Mouse (Mus musculus) kidney, postnatal 10 days (tissue): ENCODE data around the gene Vmn1r103.
"Not testable (repeated sequence)": the region's sequence is repeated elsewhere in the genome, so short reads cannot be mapped to it uniquely, and the experiment has no call there.

Experiments used
- DNase-seq: peaks from one replicate; pipeline ENCODE4 v3.0.0; 2021; ENCODE audit warnings: mixed read lengths

The Vmn1r103 gene

DNA sequence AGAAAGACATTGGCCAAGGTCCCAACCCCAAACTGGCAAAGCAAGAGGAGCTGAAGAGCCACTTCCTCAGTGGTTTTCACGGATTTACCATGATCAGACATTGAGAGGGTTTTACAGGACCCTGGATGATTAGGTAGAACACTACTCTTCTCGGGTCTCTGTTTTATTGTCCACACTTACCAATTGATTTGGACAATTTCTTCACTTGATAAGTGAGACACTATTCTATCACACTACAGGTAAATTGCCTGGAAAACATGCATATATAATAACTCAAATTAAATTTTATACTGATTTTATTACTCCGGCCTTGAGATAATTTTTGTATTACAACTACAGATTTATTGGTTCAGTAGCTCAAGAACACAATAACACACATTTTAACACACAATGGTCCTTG is at the start of gene Vmn1r103:
TSS of gene Vmn1r103 (minus strand) at position 101 of the 400 bp plus-strand sequence.
- DNase-seq: not testable (repeated sequence)

GRCm38 (mm10) chr7:20545657-20546056 is 35.3 kb upstream of the Vmn1r103 start, which contains the start of gene Gm5726:
Gm5726 (minus strand) TSS chr7:20545757.
- not testable (repeated sequence) for DNase-seq

DNA sequence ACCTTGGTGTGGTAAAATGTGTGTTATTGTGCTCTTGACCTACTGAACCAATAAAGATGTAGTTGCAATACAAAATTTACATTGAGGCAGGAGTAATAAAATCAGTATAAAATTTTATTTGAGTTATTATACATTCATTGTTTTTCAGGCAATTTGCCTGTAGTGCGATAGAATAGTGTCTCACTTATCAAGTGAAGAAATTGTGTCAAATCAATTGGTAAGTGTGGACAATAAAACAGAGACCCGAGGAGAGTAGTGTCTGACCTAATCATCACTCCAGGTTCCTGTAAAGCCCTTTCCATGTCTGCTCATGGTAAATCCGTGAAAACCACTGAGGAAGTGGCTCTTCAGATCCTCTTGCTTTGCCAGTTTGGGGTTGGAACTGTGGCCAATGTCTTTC is 23.2 kb upstream of the Vmn1r103 start, which contains the start of gene Vmn1r104:
TSS of gene Vmn1r104 (plus strand) at position 301 of the 400 bp plus-strand sequence.
- DNase-seq: not testable (repeated sequence)

- not testable (repeated sequence) for DNase-seq
Measured at GRCm38 (mm10) chr7:20474825-20475224, 35.5 kb downstream of the Vmn1r103 start, which contains the start of gene Gm10670. Gm10670 (minus strand) TSS chr7:20474925.
